Mouse (Mus musculus) forebrain, embryonic 14.5 days (tissue): Measurements from ENCODE around the gene Wdr18. TPM values are rescaled to one million over a fixed set of nuclear protein-coding genes. Genes with fewer than 3 reads are reported as not detected.

Experiments
- ATAC-seq: fragments of 200-750 bp; cut with Nextera tagmentation; 2 replicates; pipeline ENCODE4 v1.8.0; 2017; ENCODE audit warnings: mild to moderate bottlenecking, moderate library complexity
- DNase-seq: peaks from one replicate; pipeline ENCODE4 v3.0.0-alpha.2; 2015; ENCODE audit warnings: low spot score
- H3K27ac ChIP-seq: fragments of 300-500 bp; sonication (generic); 2 replicates; pipeline ENCODE4 v1.5.1; 2014; ENCODE audit warnings: low read depth, mild to moderate bottlenecking, control low read depth, low read length, moderate library complexity
- H3K27me3 ChIP-seq: fragments of 300-500 bp; sonication (generic); replicated peaks from 2 replicates; pipeline ENCODE4 v1.6.1; 2014; ENCODE audit warnings: low read length, control low read depth, mixed read lengths; ENCODE audit not compliant: control insufficient read depth, insufficient read depth
- H3K36me3 ChIP-seq: fragments of 300-500 bp; sonication (generic); 2 replicates; pipeline ENCODE4 v1.6.1; 2014; ENCODE audit warnings: low read length, control low read depth; ENCODE audit not compliant: control insufficient read depth, insufficient read depth
- H3K4me1 ChIP-seq: fragments of 300-500 bp; sonication (generic); 2 replicates; pipeline ENCODE4 v1.6.1; 2014; ENCODE audit warnings: antibody characterized with exemption, low read length, control low read depth; ENCODE audit not compliant: control insufficient read depth, insufficient read depth
- H3K4me2 ChIP-seq: fragments of 300-500 bp; sonication (generic); 2 replicates; pipeline ENCODE4 v1.6.1; 2014; ENCODE audit warnings: mild to moderate bottlenecking, control low read depth, low read length
- H3K4me3 ChIP-seq: fragments of 300-500 bp; sonication (generic); 2 replicates; pipeline ENCODE4 v1.5.1; 2014; ENCODE audit warnings: low read depth, low read length, control low read depth
- H3K9ac ChIP-seq: fragments of 300-500 bp; sonication (generic); 2 replicates; pipeline ENCODE4 v1.6.1; 2014; ENCODE audit warnings: mild to moderate bottlenecking, low read length, control low read depth, moderate library complexity
- H3K9me3 ChIP-seq: fragments of 300-500 bp; sonication (generic); replicated peaks from 2 replicates; pipeline ENCODE4 v1.6.1; 2016; ENCODE audit warnings: low read length, control low read depth, mixed read lengths; ENCODE audit not compliant: control insufficient read depth
- WGBS: fragments of 180-500 bp; shearing (Covaris S2); extraction: QIAGEN DNeasy Blood & Tissue Kit; methylation state at CpG from one replicate; pipeline ENCODE4 v1.1.7; 2014; 5-methylcytosine and 5-hydroxymethylcytosine counted together
- polyA plus RNA-seq: library from polyadenylated mRNA; unstranded; fragments of >200 nt; fragmentation: Nextera tagmentation; extraction: Ambion mirVana; gene quantifications from 2 replicates; pipeline ENCODE4 v1.2.1, GENCODE M21; 2014

The Wdr18 gene
- polyA plus RNA-seq, 1 experiment from 2014 or later = 96.4 TPM

- Histone ChIP-seq H3K4me3 (no peak overlapping the region), H3K9me3 (no peaks in the 10 kb centered on the region), H3K4me1 (peaks cover 17% of the 10 kb centered on the region), H3K4me2 (0 out of 2 replicates have a peak overlapping the region, but pooled peaks have one; percentile 9), H3K9ac (no peak overlapping the region), H3K27me3 (peaks cover 61% of the 10 kb centered on the region), H3K27ac (no peak overlapping the region), H3K36me3 (no peaks in the 10 kb centered on the region)
- ATAC-seq (no peak), DNase-seq (no peak)
- 3% methylated on average over 35 of the region's 35 CpGs for WGBS
Observed at GRCm38 (mm10) chr10:79918231-79919078, 41.5 kb upstream of the Wdr18 start.

GRCm38 (mm10) chr10:79919251-79919849 is 40.6 kb upstream of the Wdr18 start:
- Histone ChIP-seq H3K36me3 (no peaks in the 10 kb centered on the region), H3K9ac (no peak overlapping the region), H3K4me1 (peaks cover 15% of the 10 kb centered on the region), H3K27ac (no peak overlapping the region), H3K9me3 (no peaks in the 10 kb centered on the region), H3K27me3 (peaks cover 65% of the 10 kb centered on the region), H3K4me2 (no peak overlapping the region), H3K4me3 (no peak overlapping the region)
- under 1% methylated on average over 21 of the region's 21 CpGs for WGBS
- DNase-seq (no peak), ATAC-seq (no peak)

- ATAC-seq = no peak
Observed at GRCm38 (mm10) chr10:79920056-79920890, 39.7 kb upstream of the Wdr18 start.

GRCm38 (mm10) chr10:79920958-79921535 is 38.9 kb upstream of the Wdr18 start, which contains the start of gene R3hdm4:
Gene R3hdm4 (minus strand): TSS chr10:79921208.
- Histone ChIP-seq H3K9ac (peak within 1 kb of the TSS; percentile 37), H3K9me3 (no peaks in the 10 kb centered on the region), H3K4me3 (peak within 1 kb of the TSS; percentile 13), H3K4me1 (peaks cover 6% of the 10 kb centered on the region), H3K36me3 (no peaks in the 10 kb centered on the region), H3K27ac (no peak within 1 kb of the TSS), H3K27me3 (peaks cover 65% of the 10 kb centered on the region), H3K4me2 (peak within 1 kb of the TSS; percentile 33)
- ATAC-seq = no peak
- DNase-seq = no peak
- 2% methylated on average over 41 of the region's 41 CpGs for WGBS

More at GRCm38 (mm10) chr10:79920056-79920890, 39.7 kb upstream of the Wdr18 start:
- Histone ChIP-seq H3K4me1 (peaks cover 10% of the 10 kb centered on the region), H3K36me3 (no peaks in the 10 kb centered on the region), H3K4me2 (no peak overlapping the region; the same call in 1 of the 2 replicates), H3K27ac (no peak overlapping the region), H3K9ac (no peak overlapping the region), H3K9me3 (no peaks in the 10 kb centered on the region), H3K27me3 (peaks cover 65% of the 10 kb centered on the region), H3K4me3 (peak overlapping the region; percentile 13; the same call in 1 of the 2 replicates)
- 17% methylated on average over 26 of the region's 26 CpGs for WGBS
- no peak for DNase-seq

GRCm38 (mm10) chr10:79921572-79921971 is 38.4 kb upstream of the Wdr18 start:
- ATAC-seq = no peak
- no peak for DNase-seq
- H3K4me1 ChIP-seq = peaks cover 8% of the 10 kb centered on the region; the same call in 1 of the 2 replicates
- no peaks in the 10 kb centered on the region for H3K36me3 ChIP-seq
- peak overlapping the region; percentile 33 for H3K4me2 ChIP-seq
- H3K27ac ChIP-seq = no peak overlapping the region
- H3K9me3 ChIP-seq = no peaks in the 10 kb centered on the region
- WGBS = under 1% methylated on average over 34 of the region's 34 CpGs
- H3K4me3 ChIP-seq = peak overlapping the region; percentile 13
- peak overlapping the region; percentile 37 for H3K9ac ChIP-seq
- peaks cover 65% of the 10 kb centered on the region for H3K27me3 ChIP-seq

GRCm38 (mm10) chr10:79924998-79925784 is 34.8 kb upstream of the Wdr18 start:
- peak overlapping the region; percentile 78; the same call in 1 of the 2 replicates for H3K4me2 ChIP-seq
- H3K9ac ChIP-seq = no peak overlapping the region
- H3K27ac ChIP-seq = no peak overlapping the region
- no peaks in the 10 kb centered on the region for H3K36me3 ChIP-seq
- H3K9me3 ChIP-seq = no peaks in the 10 kb centered on the region
- no peak overlapping the region for H3K4me3 ChIP-seq
- peak; percentile 19 for ATAC-seq
- WGBS = 11% methylated on average over 29 of the region's 29 CpGs
- H3K27me3 ChIP-seq = peaks cover 36% of the 10 kb centered on the region
- DNase-seq = peak; percentile 90
- peaks cover 12% of the 10 kb centered on the region; the same call in 1 of the 2 replicates for H3K4me1 ChIP-seq

- Histone ChIP-seq H3K36me3 (peaks cover 4% of the 10 kb centered on the region; the same call in 1 of the 2 replicates), H3K9me3 (no peaks in the 10 kb centered on the region), H3K27ac (no peak overlapping the region), H3K27me3 (peaks cover 29% of the 10 kb centered on the region), H3K4me2 (peak overlapping the region; percentile 78), H3K4me1 (peaks cover 12% of the 10 kb centered on the region; the same call in 1 of the 2 replicates), H3K9ac (peak overlapping the region; percentile 84), H3K4me3 (peak overlapping the region; percentile 91)
- ATAC-seq = no peak
- DNase-seq = no peak
- whole genome bisulfite sequencing = 5% methylated on average over 15 of the region's 15 CpGs
Observed at GRCm38 (mm10) chr10:79925785-79926490, 34.0 kb upstream of the Wdr18 start.
